Mouse (Mus musculus): ENCODE results near the gene Dnajc10.
A peak's percentile ranks its signal among the peaks of the same experiment; 100 is the strongest.

Gene Dnajc10

GRCm38 (mm10) chr2:80315242-80316161 lies at the start of gene Dnajc10:
Gene Dnajc10, plus strand, starts transcription at chr2:80315466.
- peak; percentile 81 for DNase-seq (ENCODE audit: low read depth, low spot score)

GRCm38 (mm10) chr2:80266894-80267293 lies 48.4 kb upstream of the Dnajc10 start:
- DNase-seq (ENCODE audit: low read depth, low spot score) = peak; percentile 60

- DNase-seq (ENCODE audit: low read depth, low spot score) = peak; percentile 17
Observed at GRCm38 (mm10) chr2:80268053-80268452, 47.2 kb upstream of the Dnajc10 start.

- DNase-seq (ENCODE audit: low read depth, low spot score) = no peak
Observed at GRCm38 (mm10) chr2:80271431-80271830, 43.8 kb upstream of the Dnajc10 start.

- no peak for DNase-seq (ENCODE audit: low read depth, low spot score)
Observed at GRCm38 (mm10) chr2:80273038-80273437, 42.2 kb upstream of the Dnajc10 start.

GRCm38 (mm10) chr2:80273763-80274162 lies 41.5 kb upstream of the Dnajc10 start:
- DNase-seq (ENCODE audit: low read depth, low spot score) = no peak

GRCm38 (mm10) chr2:80275136-80275535 lies 40.1 kb upstream of the Dnajc10 start:
- DNase-seq (ENCODE audit: low read depth, low spot score) = peak; percentile 49

GRCm38 (mm10) chr2:80282214-80282613 lies 33.1 kb upstream of the Dnajc10 start:
- no peak for DNase-seq (ENCODE audit: low read depth, low spot score)

- DNase-seq (ENCODE audit: low read depth, low spot score) = no peak
Observed at GRCm38 (mm10) chr2:80286397-80286796, 28.9 kb upstream of the Dnajc10 start.

GRCm38 (mm10) chr2:80292172-80292571 lies 23.1 kb upstream of the Dnajc10 start, which contains the start of gene Prdx6b:
Gene Prdx6b, plus strand, starts transcription at chr2:80292472.
- DNase-seq (ENCODE audit: low read depth, low spot score) = no peak

- DNase-seq (ENCODE audit: low read depth, low spot score) = no peak
Observed at GRCm38 (mm10) chr2:80298334-80298733, 16.9 kb upstream of the Dnajc10 start.

GRCm38 (mm10) chr2:80300806-80301205 lies 14.5 kb upstream of the Dnajc10 start:
- DNase-seq (ENCODE audit: low read depth, low spot score) = no peak

- DNase-seq (ENCODE audit: low read depth, low spot score) = no peak
Observed at GRCm38 (mm10) chr2:80303957-80304356, 11.3 kb upstream of the Dnajc10 start.

- no peak for DNase-seq (ENCODE audit: low read depth, low spot score)
Observed at GRCm38 (mm10) chr2:80307701-80308100, 7.6 kb upstream of the Dnajc10 start.

- no peak for DNase-seq (ENCODE audit: low read depth, low spot score)
Observed at GRCm38 (mm10) chr2:80309775-80310174, 5.5 kb upstream of the Dnajc10 start.

GRCm38 (mm10) chr2:80310772-80311171 lies 4.5 kb upstream of the Dnajc10 start:
- DNase-seq (ENCODE audit: low read depth, low spot score) = no peak

- no peak for DNase-seq (ENCODE audit: low read depth, low spot score)
Observed at GRCm38 (mm10) chr2:80311350-80311749, 3.9 kb upstream of the Dnajc10 start.

- DNase-seq (ENCODE audit: low read depth, low spot score) = no peak
Observed at GRCm38 (mm10) chr2:80314201-80314600, 1.1 kb upstream of the Dnajc10 start.

- no peak for DNase-seq (ENCODE audit: low read depth, low spot score)
Observed at GRCm38 (mm10) chr2:80314854-80315241, 418 bp upstream of the Dnajc10 start.

- DNase-seq (ENCODE audit: low read depth, low spot score) = no peak
Observed at GRCm38 (mm10) chr2:80322878-80323277, 7.6 kb downstream of the Dnajc10 start.

- DNase-seq (ENCODE audit: low read depth, low spot score) = no peak
Observed at GRCm38 (mm10) chr2:80325779-80326178, 10.5 kb downstream of the Dnajc10 start.

GRCm38 (mm10) chr2:80327272-80327671 lies 12.0 kb downstream of the Dnajc10 start:
- no peak for DNase-seq (ENCODE audit: low read depth, low spot score)

- no peak for DNase-seq (ENCODE audit: low read depth, low spot score)
Observed at GRCm38 (mm10) chr2:80328961-80329653, 13.8 kb downstream of the Dnajc10 start.
